Mouse (Mus musculus) B cell, adult 67 days (primary cell): Measurements from ENCODE around the gene Olfr657. TPM values are rescaled to one million over a fixed set of nuclear protein-coding genes. Genes with fewer than 3 reads are reported as not detected.

Experiments used
- total RNA-seq, 2 experiments: library from RNA; stranded (reverse); gene quantifications; 4 replicates each; pipeline ENCODE4 v1.2.4; 2023

Gene Olfr657
- not detected for total RNA-seq

GRCm38 (mm10) chr7:104624494-104624893 lies at the start of gene Olfr657:
Gene Olfr657 (plus strand): TSS chr7:104624794.

GRCm38 (mm10) chr7:104577014-104577413 lies 47.6 kb upstream of the Olfr657 start, which contains the start of gene Olfr653:
Gene Olfr653 (plus strand): TSS chr7:104577314.

GRCm38 (mm10) chr7:104586725-104587124 lies 37.9 kb upstream of the Olfr657 start, which contains the start of gene Olfr654:
Gene Olfr654 (plus strand): TSS chr7:104587025.

GRCm38 (mm10) chr7:104601679-104602078 lies 22.9 kb upstream of the Olfr657 start, which contains the start of gene Olfr655:
Gene Olfr655 (minus strand): TSS chr7:104601779.

GRCm38 (mm10) chr7:104613655-104614054 lies 10.9 kb upstream of the Olfr657 start, which contains the start of gene Olfr656:
Gene Olfr656 (plus strand): TSS chr7:104613955.

GRCm38 (mm10) chr7:104646841-104647482 lies 22.4 kb downstream of the Olfr657 start, which contains the start of gene Olfr658:
Gene Olfr658 (minus strand): TSS chr7:104647305.

GRCm38 (mm10) chr7:104666453-104666852 lies 41.9 kb downstream of the Olfr657 start, which contains the start of gene Olfr659:
Gene Olfr659 (plus strand): TSS chr7:104666753.

GRCm38 (mm10) chr7:104686201-104686600 lies 61.6 kb downstream of the Olfr657 start, which contains the start of gene Olfr661:
Gene Olfr661 (plus strand): TSS chr7:104686501.

Other genes with a start within 250 kb of the Olfr657 start
- 1 to 10 TPM; 4.2 to 7.4 TPM for gene Trim30c, start 224.0 kb upstream of the Olfr657 start, total RNA-seq
- 100 to 1,000 TPM in 1 of 2 experiments, 10 to 100 TPM in 1; 79.4 to 109 TPM for gene Trim30a, start 159.6 kb upstream of the Olfr657 start, total RNA-seq
- gene Trim30d, start 116.9 kb upstream of the Olfr657 start, total RNA-seq, result 10 to 100 TPM; 16.1 to 30.2 TPM
- not detected for gene Olfr651, start 74.7 kb upstream of the Olfr657 start, total RNA-seq
- not detected for gene Olfr652, start 63.9 kb upstream of the Olfr657 start, total RNA-seq
- not detected for gene Olfr653, start 47.5 kb upstream of the Olfr657 start, total RNA-seq
- not detected for gene Olfr654, start 37.8 kb upstream of the Olfr657 start, total RNA-seq
- not detected for gene Olfr655, start 23.0 kb upstream of the Olfr657 start, total RNA-seq
- gene Olfr656, start 10.8 kb upstream of the Olfr657 start, total RNA-seq, result under 1 TPM; 0.12 TPM
- not detected for gene Olfr658, start 22.5 kb downstream of the Olfr657 start, total RNA-seq
- not detected for gene Olfr659, start 42.0 kb downstream of the Olfr657 start, total RNA-seq
- not detected for gene Olfr661, start 61.7 kb downstream of the Olfr657 start, total RNA-seq
- not detected for gene Usp17le, start 152.7 kb downstream of the Olfr657 start, total RNA-seq
- gene Usp17lb, start 217.8 kb downstream of the Olfr657 start, total RNA-seq, result not detected
- gene Usp17la, start 232.2 kb downstream of the Olfr657 start, total RNA-seq, result not detected